Mouse (Mus musculus) natural killer cell, adult 2 months (primary cell): Measurements from ENCODE around the gene Ccdc7a.
A peak's percentile ranks its signal among the peaks of the same experiment; 100 is the strongest.
"Not testable (repeated sequence)": the region's sequence is repeated elsewhere in the genome, so short reads cannot be mapped to it uniquely, and the experiment has no call there.

Experiments
- DNase-seq, 2 experiments: peaks; one replicate each; pipeline ENCODE4 v3.0.0; 2022; ENCODE audit warnings: low spot score in 2 of 2

Gene Ccdc7a

GRCm38 (mm10) chr8:129065417-129065816 lies at the start of gene Ccdc7a:
Gene Ccdc7a, minus strand, starts transcription at chr8:129065517.
- not testable (repeated sequence) for DNase-seq

- not testable (repeated sequence) for DNase-seq
These were observed 1.5 kb upstream of the Ccdc7a start, which contains the start of gene Ccdc7b for GRCm38 (mm10) chr8:129066834-129067233. Gene Ccdc7b, plus strand, starts transcription at chr8:129067134.

- DNase-seq: no peak
These were observed 73.9 kb downstream of the Ccdc7a start for GRCm38 (mm10) chr8:128991389-128991788.

GRCm38 (mm10) chr8:128948941-128949340 lies 116.4 kb downstream of the Ccdc7a start:
- DNase-seq: not testable (repeated sequence)

DNA sequence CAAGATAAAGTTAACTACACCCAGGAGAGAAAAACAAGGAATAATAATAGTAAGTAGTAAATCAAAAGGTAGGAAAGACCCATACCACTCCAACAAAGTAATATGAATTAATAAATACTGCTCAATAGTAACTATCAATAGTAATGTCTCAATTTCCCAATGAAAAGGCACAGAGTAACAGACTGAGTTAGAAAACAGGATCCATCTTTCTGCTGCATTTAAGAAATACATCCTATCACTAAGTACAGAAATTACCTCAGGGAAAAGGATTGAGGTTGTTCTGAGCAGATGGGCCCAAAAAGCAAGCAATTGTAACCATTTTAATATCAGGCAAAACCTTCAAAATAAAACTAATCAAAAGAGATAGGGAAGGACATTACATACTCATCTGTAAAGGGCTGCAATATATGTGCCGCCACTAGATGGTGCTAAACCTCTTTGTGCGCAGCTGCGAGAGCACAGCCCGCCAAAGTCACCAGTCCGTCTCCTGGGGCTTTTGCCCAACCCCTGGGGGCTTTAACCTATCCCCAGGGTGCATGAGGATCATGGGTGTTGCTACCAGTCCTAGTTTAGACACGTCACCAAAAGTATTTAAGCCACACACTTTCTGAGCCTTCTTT lies 124.2 kb downstream of the Ccdc7a start:
- DNase-seq: peak; percentile 15 to 48

- DNase-seq: no peak
These were observed 131.9 kb downstream of the Ccdc7a start for GRCm38 (mm10) chr8:128933446-128933845.

DNA sequence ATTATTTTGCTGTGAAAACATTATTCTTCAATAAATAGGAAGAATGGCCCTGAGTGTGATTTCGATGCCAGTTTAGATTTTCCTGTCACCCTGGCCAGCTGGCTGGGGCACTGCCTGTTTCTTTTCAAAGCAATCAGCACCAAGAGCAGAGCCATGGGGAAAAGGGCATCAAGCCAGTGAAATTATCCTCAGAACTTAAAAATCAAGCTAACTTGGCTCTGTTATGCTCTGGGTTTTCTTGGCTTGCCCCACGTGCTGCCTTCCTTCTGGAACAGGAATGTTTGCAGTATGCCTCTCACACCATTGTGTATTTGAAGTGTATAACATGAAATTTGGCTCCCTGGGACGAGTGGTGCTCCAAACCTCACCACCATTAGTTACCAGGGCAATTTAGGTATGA lies 182.6 kb downstream of the Ccdc7a start:
- DNase-seq: no peak

DNA sequence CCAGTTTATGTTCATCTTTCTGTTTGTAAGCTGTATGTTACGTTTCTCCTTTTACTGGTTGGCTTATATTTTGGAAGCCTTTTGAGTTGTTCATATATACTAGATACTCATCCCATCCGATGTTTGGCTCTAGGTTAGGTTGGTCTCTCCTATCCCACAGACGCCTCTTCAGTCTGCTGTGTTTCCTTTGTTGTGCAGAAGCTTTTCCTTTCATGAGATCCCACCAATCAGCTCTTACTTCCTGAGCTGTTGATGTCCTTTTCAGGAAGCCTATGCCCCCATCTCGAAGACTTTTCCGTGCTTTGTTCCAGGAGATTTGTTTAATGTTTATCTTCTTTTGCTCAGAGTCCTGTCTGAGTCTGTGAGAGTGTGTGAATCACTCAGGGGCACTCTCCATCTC lies 221.6 kb downstream of the Ccdc7a start:
- no peak for DNase-seq

GRCm38 (mm10) chr8:128812521-128812920 lies 252.8 kb downstream of the Ccdc7a start:
- DNase-seq: no peak

GRCm38 (mm10) chr8:128798594-128798993 lies 266.7 kb downstream of the Ccdc7a start, which contains the start of gene Gm3952:
Gene Gm3952, minus strand, starts transcription at chr8:128798694.
- DNase-seq: no peak

DNA sequence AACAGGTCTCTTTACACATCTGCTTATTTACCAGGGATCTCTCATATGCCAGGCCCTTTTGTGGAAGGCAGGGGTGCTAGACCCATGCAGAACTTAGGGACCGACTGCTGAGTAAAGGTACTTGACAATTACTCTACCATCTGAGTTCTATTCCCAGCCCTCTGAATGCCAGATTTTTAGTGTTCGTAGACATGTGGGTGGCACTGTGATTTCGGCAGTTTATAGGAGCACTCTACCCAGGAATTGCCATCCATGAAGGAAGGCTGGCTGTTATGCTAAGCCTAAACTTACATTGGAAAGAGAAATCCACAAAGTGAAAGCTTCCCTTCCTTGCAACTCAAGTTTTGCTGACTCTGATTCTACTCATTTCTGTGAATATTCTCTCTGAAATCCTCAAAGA lies 329.6 kb downstream of the Ccdc7a start:
- DNase-seq: no peak

DNA sequence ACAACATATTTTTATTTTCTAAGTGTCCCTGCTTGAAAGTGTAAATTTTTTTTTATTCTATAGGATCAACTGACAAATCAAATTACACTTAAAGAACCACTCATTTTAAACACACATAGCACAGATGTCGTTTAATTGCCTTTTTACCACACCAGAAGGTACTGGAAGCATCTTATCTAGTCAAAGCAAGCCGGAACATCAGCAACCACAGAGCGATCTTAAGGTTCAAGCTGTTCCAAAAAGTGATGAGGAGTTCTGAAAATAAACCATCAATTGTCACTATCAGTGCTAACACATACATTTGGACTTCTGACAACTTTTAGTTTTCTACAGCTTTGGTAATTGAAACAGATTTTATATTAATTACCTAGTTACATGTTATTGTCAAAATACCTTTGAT lies 331.2 kb downstream of the Ccdc7a start:
- DNase-seq: no peak

- no peak for DNase-seq
These were observed 333.1 kb downstream of the Ccdc7a start for GRCm38 (mm10) chr8:128732254-128732653.

DNA sequence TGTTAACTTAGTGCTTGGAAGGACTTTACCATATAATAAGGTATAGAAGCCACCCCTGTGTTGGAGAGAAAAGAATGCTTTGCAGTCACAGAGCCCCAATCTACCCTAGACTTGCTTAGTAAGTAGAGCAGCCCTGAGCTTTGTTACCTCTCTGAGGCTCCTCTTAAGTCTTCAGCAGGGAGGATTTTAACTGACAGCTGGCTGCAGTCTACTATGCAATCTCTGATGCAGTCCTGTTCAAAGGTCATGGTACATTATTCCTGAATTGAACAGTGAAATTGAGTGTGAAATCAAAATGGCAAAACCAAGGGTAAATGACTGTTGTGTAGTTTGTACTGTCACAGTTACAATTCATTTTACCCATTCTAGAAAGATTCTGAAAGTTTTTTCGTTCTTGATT lies 338.1 kb downstream of the Ccdc7a start:
- DNase-seq: no peak

DNA sequence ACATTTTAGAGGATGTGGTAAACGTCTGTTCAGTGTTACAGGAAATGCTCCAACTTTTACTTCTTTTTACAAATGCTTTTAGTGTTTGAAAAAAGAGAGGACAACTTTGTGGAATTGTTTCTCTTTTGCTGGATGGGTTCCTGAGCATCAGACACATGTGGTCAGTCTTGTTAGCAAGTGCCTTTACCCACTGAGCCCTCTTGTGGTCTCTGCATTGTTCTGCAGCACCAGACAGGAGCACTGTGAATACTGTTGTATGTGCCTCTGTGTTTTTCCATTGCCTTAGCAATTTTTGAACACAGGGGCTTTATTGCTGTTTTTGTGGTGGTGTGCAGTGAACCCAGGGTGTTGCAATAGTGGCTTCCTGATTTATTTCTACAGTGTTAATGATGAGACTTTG lies 340.5 kb downstream of the Ccdc7a start:
- DNase-seq: no peak

GRCm38 (mm10) chr8:128716184-128716583 lies 349.1 kb downstream of the Ccdc7a start:
- DNase-seq: no peak

DNA sequence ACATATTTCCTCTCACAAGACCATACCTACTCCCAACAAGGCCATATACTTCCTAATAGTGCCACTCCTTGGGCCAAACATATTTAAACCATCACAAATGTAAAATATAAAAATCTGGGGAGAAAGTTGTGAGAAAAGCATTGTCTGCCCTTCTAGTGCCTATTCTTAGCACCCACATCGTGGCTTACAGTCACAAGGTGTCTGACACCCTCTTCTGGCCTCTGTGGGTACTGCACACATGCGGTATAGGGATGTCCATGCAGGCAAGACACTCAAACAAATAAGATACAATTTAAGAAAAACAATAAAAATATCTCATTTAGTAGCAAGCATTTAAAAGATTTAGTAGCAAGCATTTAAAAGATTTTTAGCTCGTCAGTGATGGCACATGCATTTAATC lies 356.1 kb downstream of the Ccdc7a start:
- DNase-seq: peak; percentile 80

DNA sequence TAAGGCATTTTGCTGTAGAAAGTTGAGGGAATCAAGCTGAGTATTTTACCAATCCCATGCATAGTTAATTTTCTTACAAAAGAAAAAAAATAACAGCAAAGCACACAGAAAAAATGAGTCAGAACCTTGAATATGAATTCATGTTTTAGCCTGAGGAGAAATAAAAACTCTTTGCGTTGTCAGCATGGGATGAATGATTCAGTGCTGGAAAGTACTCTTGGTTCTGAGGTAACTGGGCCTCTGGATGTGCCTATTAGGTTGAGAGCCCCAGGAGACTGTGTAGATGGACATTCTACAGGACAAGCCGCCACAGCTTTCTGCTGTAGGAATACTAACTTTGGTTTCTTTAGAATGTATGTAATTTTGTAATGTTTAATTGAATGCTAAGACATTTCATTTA lies 360.5 kb downstream of the Ccdc7a start:
- DNase-seq: no peak

DNA sequence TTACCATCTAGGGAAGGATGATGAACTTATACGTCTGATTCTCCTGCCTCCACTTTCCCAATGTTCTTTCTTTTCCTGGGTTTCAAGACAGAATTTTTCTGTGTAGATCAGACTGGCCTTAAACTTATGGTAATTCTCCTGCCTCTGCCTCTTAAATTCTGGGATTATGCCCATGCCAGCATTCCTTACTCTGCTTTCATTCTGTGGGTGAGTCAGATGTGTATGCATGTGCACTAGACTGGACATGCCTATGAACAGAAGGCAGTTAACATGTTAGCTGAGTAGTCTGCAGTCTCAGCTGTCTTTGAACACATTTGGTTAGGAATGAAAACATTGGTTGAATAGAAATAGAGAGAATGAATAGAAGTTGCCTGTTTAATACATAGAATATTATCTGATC lies 360.9 kb downstream of the Ccdc7a start:
- DNase-seq: no peak

DNA sequence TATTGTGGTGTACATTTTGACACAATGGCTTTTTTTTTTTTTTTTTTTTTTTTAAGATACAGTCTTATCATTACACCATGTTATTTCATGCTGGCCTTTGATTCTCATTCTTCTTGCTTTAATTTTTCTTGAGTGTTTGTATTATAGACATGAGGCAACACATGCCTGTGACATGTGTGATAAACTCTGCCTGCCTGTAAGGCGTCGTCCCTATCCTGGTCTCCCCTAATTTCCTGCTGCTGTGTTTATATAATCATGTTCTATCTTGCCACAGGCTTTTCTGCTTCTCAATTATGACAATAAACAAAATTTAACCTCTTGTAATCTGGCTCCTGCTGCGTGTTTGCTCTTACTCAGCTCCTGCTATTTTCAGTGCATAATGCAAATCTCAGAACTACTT lies 367.4 kb downstream of the Ccdc7a start:
- no peak for DNase-seq

GRCm38 (mm10) chr8:128696701-128697397 lies 368.5 kb downstream of the Ccdc7a start:
- DNase-seq: no peak

- no peak for DNase-seq
These were observed 375.3 kb downstream of the Ccdc7a start for GRCm38 (mm10) chr8:128690056-128690455.

DNA sequence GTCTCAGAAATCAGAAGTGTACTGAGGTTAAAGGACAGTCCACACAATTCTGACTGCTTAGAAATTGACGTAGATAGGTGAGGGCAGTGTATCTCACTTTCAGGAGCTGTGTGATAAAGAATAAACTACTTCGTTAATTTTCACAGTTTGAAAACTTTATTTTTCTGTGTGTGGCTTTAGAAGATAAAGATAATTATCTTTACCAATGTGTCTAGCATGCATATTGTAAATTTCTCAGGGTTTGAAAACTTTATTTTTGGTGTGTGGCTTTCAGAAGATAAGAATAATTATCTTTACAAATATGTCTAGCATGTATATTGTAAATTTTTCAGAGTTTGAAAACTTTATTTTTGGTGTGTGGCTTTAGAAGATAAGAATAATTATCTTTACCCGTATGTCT lies 376.6 kb downstream of the Ccdc7a start:
- DNase-seq: no peak
